ENCODE assay signal across 21 mouse cellular contexts in the genomic region with DNA sequence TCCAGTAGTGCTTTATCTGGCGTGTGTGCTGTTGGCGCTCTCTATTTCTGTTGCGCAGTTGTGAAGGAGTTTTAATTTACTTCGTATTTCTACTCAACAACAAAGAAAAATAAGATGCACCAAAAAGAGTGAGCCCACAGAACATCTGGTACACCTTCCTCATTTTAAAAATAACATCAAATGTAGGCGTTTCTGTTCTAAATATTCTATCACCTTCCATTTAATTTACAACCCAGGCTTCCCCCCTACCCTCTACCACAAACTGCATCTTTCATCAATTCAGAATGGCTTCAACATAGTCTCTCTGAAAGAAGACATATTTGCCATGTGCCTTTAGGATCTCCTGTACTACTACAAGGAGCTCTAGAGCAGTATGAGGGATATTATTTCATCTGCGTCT.
"Had no signal": no experiment of that assay in that cellular context is flagged by ENCODE, and none has a peak within 500 bp of the region (broad histone marks: within the 10 kb centered on the region; RNA-seq: fewer than 3 reads in every experiment).

No protein-coding gene starts in this region.

- H3K27ac ChIP-seq: liver, embryonic 13.5 days; lung, embryonic 15.5 days; midbrain, embryonic 10.5 days; neural tube, embryonic 12.5 days; neural tube, embryonic 15.5 days; stomach, postnatal 0 days had no signal

- ATAC-seq: inflammation-experienced regulatory T-cells, adult 6 months; intestine, embryonic 16.5 days had no signal

- H3K4me3 ChIP-seq: liver, embryonic 13.5 days; lung, embryonic 15.5 days; megakaryocyte, embryonic 14.5 days; midbrain, embryonic 10.5 days; neural tube, embryonic 12.5 days; neural tube, embryonic 15.5 days had no signal

- DNase-seq: kidney, adult 18-20 months; kidney, adult 9 months; kidney, postnatal 14 days; kidney, postnatal 4 days; layer of hippocampus, postnatal 36 days; liver, embryonic 13.5 days; lung, postnatal 10 days; lung, postnatal 36 days; midbrain, embryonic 14.5 days; right cerebral cortex, adult 18-20 months; right cerebral cortex, postnatal 14 days; right cerebral cortex, postnatal 4 days; thymus, postnatal 25 days had no signal
